Mouse (Mus musculus) spleen, adult 18-20 months (tissue): ENCODE measurements around the gene Phlda1.

ENCODE experiments used
- DNase-seq, 2 experiments: peaks; one replicate each; pipeline ENCODE4 v3.0.0; 2022; ENCODE audit warnings: mixed read lengths in 2 of 2

Gene Phlda1

DNA sequence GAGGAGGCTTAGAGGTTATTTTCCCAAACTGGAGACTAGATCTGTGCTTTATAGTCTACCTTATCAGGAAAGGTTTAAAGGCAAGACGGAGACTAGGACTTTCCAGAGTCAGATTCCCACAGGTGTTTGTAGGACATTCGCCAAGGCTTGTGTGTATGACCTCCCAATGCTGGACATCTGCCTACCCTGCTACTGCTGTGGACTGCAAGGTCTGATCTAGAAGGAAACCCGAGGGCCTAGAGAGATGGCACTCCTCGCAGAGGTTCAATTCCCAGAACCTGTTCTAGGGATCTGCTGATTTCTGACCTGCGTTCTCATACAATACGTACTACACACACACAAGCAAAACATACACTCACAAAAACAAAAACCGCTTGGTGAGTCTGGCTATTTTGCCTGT, 680 bp upstream of the Phlda1 start:
- DNase-seq: no peak

DNA sequence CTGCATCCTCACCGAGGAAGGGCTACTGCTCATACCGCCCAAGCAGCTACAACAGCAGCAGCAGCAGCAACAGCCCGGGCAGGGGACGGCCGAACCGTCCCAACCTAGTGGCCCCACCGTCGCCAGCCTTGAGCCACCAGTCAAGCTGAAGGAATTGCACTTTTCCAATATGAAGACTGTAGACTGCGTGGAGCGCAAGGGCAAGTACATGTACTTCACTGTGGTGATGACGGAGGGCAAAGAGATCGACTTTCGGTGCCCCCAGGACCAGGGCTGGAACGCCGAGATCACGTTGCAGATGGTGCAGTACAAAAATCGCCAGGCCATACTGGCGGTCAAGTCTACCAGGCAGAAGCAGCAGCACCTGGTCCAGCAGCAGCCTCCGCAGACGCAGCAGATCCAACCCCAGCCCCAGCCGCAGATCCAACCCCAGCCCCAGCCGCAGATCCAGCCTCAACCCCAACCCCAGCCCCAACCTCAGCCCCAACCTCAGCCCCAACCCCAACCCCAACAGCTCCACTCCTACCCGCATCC, 907 bp downstream of the Phlda1 start:
- no peak for DNase-seq

DNA sequence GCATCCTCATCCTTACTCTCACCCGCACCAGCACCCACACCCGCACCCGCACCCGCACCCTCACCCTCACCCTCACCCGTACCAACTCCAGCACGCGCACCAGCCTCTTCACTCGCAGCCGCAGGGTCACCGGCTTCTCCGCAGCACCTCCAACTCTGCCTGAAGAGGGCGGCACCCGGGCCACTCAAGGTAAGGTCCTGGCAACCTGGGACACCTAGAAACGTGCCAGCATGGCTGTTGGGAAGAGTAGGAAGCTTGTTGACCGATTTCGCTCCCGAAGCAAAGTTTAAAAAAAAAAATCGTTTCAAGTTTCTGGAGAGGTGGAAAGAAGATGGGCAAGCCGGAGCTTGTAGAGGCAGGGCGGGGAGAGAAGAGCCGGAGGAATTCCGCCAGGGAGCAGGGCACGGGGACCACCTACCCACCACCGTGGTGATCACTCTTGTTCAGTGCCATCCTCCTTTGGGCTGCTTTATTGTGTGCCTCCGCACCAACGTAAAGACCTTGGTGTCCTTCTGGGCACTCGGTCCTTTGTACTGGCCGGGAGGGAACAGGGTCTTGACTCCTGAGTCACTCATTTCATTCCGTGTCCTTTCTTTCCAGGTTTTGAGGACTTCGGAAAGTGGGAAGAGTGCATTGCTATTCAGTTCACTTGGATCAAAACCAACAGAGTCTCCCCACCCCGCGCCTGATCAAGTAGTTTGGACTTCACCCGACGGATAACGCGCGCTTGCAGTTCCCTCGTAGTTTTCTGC, 1.6 kb downstream of the Phlda1 start:
- DNase-seq: peak; percentile 48 to 64

DNA sequence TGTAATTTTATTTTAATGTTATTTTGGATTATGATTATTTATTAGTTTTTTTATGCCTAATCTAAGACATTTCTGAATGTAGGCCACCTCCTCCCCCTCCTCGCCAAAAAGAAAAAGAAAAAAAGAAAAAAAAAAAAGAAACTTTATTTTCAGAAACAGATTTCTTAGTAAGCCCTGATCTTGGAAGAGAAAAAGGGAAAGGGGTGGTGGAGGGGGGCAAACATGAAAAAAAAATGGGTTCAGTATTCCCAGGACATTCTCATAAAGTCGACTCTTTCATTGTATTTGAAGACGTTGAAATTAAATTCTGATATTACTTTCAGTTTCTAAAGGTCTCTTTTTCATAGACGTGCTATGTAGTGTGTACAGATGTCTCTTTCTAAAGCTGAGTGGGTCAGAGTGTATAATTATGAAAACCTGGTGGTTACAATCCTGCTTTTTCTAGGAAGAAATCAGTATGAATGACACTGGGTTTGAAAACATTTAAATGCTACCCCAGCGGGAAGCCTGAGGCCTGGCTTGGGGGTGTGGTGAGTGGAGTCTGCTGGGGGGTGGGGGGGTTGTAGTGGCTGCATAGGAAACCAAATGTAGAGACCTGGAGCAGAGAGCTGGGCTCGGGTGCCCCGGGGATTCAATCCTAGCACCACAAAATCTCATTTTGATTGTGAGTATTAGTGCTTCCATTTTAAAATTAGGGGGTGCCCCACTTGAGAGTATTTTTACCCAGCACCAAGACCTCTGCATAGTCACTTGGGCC, 2.4 kb downstream of the Phlda1 start:
- DNase-seq: no peak

DNA sequence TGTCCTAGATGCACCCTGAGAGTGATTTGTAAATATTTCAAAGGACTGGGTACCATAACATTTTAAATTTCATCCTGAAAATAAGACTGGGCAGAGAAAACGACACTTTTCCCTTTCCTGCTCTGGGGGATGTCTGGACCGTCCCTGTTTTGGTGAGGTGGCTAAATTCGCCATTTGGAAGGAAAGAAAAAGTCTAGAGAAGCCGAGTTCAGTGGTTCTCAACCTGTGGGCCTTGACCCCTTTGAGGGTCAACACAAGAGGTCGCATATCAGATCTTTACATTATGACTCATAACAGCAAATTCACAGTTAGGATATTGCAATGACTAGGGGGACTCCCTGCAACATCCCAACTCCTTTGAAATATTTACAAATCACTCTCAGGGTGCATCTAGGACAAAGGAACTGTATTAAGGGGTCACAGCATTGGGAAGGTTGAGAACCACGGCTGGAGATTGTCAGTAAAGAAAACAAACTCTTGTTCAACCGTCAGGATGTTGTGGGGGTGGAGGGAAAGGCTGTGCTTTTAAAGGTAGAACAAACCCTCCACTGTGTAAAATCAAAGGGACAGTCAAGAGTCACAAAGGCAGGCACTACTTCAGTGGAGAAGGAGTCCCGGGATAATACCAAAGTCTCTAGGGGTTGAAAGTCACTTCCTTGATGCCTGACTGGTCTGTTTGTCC, 3.2 kb downstream of the Phlda1 start:
- no peak for DNase-seq

DNA sequence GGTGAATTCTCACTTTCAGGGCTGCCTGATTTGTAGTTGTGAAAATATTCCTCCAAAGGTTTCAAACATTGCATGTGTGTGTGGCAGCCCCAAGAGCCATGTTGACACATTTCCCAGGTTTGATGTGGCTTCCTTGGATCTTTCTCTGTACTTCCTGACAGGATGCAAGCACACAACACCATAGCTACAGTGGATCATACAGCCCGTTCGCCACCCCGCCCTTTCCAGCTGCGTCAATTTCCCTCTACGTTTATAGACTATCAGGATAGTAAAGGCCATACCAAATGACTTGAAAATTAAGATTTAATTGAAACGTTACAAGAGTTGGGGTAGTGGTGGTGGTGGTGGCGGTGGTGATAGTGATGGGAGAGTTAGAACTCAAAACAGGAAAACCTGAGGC, 3.9 kb downstream of the Phlda1 start:
- no peak for DNase-seq

DNA sequence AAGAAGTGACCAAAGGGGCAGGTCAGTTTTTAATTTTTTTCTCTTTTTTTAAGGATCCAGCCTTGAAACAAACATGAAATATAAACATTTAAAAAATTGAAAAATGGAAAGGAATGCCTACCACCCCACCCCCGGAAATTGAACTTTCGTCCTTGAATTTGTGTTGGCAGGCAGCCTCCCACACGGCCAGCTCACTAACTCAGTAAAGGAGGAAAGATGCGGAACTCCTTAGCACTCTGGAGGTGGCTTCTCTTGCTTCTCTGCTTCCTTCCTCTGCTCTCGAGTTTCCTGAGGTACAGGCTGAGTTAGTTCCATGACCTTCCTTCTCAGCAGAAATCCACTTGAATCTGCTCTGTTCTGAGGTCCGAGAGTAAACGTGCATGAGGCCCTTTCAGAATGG, 4.7 kb downstream of the Phlda1 start:
- no peak for DNase-seq

DNA sequence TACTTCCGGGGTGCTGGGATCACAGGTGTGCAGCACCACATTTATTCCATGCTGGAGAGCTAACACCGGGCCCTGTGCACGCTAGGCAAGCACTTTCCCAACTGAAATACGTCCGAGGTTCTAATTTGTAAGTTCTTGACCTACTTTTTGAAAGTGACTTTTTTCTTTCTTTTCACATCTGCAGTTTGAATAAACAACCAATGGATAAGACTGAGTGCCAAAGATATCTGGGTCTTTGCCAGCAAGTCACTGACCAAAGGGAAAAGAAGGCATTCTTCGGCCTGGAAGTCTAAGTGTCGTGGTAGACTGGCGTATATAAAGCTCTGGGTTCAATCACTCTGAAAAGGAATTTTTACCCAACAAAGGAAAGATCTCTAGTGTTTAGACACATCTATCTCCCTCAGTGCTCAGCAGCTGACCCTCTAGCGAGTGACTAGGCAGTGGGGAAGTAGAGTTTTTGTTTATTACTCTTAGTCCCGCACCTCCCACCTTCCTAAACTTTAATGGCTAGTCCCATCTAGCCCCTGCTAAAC, 6.0 kb downstream of the Phlda1 start:
- no peak for DNase-seq

DNA sequence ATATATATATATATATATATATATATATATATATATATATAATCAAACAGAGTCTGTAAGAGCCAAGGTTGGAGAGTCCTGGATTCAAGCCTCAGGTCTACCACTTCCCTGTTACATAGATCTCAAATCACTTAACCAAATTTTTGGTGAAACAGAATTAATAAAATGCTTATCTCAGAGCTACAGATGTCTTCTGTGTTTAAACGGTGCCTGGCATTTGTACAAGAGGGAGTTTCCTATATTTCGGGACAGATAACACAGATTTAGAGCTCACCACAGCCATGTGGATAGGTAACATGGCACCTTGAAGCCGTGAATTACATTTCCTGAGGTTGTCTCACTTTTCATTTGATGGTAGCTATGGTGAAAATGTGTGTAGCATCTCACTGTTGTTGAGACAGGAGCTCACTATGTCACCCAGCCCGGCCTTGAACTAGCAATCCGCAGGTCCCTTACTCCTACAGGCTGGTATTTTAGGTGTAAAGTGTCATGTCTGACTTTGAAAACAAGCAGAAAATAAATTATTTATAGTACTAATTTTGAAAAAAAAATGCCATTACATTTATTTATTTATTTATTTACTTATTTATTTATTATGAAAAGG, 8.3 kb downstream of the Phlda1 start:
- DNase-seq: no peak

DNA sequence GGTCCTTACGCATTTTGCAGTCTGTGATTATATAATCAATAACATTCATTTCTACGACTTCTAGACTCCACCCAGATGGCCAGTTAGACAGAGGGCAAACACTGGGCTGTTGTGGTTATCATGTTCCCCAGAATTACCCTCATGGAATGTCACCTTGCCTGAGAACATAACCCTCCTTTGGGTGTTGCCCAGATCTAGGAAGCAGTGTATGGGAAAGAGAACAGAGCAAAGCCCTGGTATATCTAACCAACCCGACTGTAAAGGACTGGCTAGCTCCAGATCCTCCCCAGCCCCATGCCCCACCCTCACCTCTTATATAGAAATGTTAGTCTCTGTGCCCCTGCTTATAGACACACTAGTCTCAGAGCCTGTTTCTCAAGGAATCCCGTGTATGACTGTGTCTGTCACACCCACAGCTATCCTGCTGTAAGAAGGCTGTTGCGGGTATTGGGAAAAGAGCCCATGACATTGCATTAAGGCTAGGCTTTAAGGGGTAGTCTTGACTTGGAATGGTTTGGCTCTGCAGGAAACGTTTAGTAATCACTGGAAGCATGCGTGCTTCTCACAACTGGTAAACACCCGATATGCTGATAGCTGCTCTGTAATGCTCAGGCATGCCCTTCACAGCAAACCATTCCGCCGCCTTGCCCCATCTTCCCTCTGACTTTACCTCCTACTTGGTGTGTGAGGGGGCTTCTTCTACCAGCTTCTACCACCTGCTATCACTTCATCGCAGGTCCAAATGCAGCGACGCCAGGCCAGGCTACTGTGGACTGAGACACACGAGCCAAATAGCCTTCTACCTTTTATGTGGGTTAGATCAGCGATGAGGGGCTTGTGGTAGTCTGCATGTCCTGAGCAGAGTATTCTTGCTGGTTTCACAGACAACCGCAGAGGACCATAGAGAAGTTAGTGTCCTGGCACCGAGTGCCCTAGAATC, 9.3 kb downstream of the Phlda1 start:
- DNase-seq: no peak

DNA sequence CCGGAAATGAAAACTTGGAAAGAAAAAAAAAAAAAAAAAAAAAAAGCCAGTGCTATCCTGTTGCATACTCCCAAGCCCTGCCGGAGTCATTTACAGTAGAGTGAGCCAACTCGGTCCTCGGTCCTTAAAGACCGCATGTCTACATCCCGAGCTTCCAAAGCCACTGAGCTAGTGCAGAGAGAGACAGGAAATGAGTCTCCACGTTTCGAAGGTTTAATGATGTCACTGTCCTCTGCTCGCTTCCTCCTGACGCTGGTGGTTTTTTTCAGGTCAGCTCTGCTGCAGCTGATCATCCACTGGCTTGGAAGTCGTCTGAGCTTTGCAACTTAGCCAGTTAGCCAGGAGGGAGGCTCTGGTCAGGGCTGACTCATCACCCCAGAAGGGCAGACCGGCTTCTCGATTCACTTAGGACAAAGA, 10.1 kb downstream of the Phlda1 start:
- peak in 1 of 2 experiments; percentile 16 for DNase-seq

DNA sequence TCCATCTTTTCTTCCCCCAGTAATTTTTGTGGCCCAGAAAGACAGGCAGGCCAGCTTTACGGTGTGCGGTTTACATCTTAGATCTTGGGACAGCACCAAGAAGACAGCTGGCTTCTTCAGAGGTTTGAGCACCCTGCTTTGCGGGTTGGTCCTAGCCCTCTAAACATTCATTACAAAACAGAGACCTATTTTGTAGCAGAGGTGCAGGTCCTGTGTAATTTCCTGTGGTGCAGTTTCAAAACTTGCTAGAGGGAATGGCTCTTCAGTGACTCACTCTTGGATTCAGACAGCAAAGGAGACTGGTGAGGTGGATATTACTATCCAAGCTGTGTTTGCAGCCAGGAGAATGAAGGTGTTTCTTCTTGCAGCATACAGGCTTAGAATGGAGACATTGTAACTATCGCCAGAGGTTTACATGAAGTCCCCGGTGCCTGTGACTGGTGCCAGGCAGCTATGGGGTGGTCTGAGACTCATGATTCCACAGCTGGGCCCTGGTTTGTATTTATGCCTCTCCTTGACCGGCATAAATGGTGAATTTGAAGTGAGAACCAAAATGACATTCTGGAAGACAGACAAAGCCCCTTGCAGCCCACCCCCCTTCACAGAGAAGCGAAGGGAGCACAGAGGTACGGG, 10.8 kb downstream of the Phlda1 start:
- DNase-seq: no peak

DNA sequence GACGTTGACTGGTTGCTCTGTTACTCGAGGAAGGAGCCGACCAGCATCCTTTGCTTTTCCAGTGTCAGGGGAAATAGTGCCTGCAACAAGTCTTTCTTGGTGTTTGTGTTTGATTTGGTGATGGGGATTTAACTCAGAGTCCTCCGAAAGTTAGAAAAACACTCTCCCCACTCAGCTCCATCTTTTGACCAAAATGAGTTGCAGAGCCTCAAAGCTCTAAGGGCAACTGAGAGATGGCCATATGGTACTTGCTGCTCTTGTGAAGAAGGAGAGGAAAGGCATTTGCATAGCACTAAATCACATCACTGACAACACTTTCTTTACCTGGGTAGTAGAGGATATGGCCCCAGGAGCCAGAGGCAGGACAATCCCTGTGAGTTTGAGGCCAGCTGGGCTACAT, 12.3 kb downstream of the Phlda1 start:
- no peak for DNase-seq

DNA sequence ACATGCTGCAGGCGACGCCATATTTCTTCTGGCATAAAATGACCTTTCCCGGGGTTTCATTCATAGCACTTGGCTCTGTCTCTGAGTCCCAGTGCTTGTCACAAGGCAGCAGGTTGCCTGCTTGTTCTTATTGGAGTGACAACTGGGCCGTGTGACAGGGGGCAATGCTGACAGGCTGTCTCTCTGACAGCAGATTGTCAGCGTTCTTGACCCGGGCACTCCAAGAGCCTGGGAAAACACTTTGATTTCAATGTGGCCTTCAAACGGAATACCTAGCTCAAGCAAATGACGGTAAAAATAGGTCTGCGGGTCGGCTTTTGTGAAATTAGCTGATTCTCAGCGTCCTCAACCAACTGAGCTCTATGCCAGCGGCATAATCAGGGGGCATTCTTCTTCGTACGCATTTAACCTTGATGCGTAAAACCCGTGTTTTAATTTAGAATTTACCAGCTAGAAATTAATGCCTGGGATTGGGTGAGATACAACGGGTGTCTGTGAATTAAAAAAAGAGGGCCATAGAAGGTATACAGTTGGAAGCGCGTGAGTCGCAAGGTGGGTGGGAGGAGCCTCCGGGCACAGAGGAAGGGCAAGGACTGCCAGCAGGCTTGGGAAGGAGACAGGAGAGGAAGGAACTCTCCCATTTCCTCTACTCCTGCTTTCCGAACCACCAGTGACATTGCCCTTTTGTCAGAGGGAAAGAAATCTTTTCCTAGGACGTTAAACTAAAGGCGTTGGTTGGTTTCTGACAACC, 13.7 kb downstream of the Phlda1 start:
- DNase-seq: no peak

DNA sequence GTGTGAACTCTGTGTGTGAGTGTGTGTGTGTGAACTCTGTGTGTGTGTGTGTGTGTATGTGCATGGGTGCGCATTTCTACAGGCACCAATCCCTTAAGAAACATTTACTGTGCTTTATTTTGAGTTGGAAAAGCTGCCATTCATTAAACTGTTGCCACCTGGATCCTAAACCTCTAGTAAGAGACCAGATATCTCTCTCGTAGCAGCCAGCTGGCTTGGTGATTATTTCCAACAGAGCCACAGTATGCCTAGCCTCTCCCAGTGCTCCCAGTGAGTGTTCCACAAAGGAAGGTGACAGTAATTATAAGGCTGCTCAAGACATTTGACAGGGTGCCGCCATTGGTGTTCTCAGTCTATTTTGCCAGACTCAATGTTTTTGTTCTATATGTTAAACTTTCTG, 14.5 kb downstream of the Phlda1 start:
- no peak for DNase-seq

DNA sequence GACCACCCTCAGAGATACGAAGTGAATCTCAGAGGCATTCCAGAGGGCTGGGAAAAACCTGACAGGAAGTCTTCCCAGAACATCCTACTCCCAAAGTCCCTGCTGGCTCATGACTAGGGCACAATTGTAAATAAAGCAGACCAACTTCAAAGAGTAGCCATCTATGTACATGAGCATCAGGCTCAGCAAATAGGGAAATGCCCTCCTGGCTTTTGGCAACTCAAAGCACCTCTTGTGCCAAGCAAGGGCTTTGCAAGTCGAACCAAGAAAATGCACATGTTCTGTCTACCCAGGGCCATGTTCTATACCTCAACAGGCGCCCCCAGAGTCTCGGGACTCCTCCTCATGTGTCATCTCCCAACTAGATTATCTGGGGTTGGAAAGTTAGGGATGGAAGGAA, 15.6 kb downstream of the Phlda1 start:
- no peak for DNase-seq

DNA sequence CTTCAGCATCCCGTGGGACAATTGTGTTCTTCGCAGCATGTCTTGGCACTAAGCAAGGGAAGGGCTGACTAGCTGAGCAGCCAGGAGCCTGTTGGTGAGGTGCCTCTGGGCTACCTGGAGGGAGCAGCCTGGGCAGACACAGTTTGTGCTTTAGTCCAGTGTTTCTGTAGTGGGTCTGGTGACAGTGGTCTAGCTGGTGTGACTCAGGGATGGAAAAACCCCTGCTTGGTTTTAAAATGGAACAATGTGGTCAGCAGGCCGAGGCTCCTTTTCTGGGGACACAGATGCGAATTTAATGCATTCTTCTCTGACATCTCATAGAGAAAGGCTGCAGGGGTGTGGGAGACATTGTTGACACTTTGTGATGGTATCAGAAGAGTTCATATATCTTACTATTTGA, 16.1 kb downstream of the Phlda1 start:
- no peak for DNase-seq

DNA sequence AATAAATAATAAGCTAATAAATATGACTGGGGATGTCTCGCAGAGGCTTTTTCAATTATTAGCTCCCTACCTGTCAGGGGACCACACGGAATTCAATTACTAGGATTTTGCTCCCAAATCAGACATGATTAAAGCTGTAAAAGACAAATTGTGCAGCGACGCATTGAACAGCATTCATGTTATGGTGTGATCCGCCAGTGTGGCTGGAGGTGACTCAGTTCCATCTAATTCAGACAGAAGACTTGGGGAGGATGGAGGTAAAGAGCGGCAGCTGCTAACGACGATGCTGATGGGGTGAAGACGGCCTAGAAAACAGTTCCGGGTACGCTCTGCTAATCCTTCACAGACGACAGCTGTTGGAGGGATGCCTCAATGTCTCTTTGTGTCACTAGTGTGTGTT, 17.8 kb downstream of the Phlda1 start:
- DNase-seq: no peak

DNA sequence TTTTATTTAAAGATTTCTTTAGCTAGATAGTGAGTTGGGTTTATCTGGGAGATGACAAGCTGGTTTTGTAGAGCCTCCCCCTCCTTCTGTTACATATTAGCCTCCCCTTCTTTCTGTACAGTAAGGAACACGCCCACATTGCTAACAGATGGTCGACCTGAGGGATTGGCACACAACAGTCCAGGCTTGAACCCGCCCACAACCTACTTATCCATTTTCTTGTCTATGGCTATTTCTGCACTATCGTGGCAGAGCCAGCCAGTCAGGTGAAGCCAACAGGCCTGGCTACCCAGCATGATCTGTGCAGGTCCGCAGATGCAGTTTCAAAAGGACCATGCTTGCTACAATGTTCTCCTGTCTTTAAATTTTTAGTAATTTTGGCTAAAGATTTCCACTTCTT, 21.0 kb downstream of the Phlda1 start:
- no peak for DNase-seq

DNA sequence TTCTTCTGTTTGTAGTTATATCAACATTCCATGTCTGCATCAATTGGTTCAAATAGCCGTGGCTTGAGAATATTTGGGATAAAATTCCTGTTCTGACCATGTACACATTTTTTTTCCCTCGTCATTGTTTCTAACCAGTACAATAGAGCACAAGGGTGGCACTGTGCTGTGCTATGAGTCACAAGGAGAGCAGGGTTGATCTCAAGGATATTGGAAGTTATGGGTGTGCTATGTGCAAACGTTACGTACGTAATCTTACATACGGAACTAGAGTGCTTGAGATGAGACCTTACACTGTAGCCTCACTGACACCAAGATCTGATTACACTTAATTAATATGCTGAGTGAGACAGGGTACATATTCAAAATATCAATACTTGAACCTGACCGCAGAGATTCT, 21.5 kb downstream of the Phlda1 start:
- no peak for DNase-seq

DNA sequence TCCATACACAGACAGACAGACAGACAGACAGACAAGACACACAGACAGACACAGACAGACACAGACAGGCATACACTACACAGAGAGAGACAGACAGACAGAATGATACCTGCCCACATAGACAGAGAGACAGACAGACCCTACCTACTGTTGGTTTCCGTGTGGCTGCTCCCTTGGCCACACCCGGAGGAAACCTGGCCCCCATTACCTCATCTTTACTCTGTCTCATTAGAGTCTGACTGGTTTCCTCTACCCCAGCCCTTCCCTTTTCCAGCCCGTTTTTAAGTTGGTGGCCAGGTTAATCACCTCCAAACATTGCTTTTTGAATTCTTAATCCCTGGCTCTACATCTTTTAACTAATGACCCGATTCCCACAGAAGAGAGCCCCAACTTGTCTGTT, 22.2 kb downstream of the Phlda1 start:
- no peak for DNase-seq
